ENCODE assay signal across 8 mouse cellular contexts in genomic region chr19:53528752-53529454, GRCm38 (mm10). TPM values are rescaled to one million over a fixed set of nuclear protein-coding genes. Genes with fewer than 3 reads are reported as not detected.
DNase-seq lines count a peak whose midpoint lies in the region; ATAC-seq and TF ChIP-seq lines count a peak whose summit lies in the region.

TSS of gene Dusp5 (plus strand) at chr19:53529109.

- H3K9me3 ChIP-seq in G1E (replicated peaks), result peaks cover 39% of the 10 kb centered on the region
- no peaks in the 10 kb centered on the region for H3K9me3 ChIP-seq in forebrain, postnatal 0 days (ENCODE audit: low read length)
- H3K9me3 ChIP-seq in lung, embryonic 15.5 days, result no peaks in the 10 kb centered on the region

- no peaks in the 10 kb centered on the region for H3K4me1 ChIP-seq in G1E (ENCODE audit: insufficient read depth, low read depth, low read length)
- no peaks in the 10 kb centered on the region for H3K4me1 ChIP-seq in forebrain, postnatal 0 days (ENCODE audit: insufficient read depth)
- H3K4me1 ChIP-seq in lung, embryonic 15.5 days, result peaks cover 9% of the 10 kb centered on the region

- DNase-seq in G1E (ENCODE audit: low spot score), result no peak
- DNase-seq in cerebellum, adult 18-20 months, result peak; percentile 98 to 99
- DNase-seq in forebrain, postnatal 0 days, result peak; percentile 96
- DNase-seq in heart, postnatal 4 days, result peak; percentile 100
- peak; percentile 89 to 93 for DNase-seq in layer of hippocampus, adult 8-10 months (ENCODE audit: low spot score in 2 of 2)
- peak; percentile 95 for DNase-seq in ovary, adult 18-20 months (ENCODE audit: low spot score)
- DNase-seq in thymus, postnatal 0 days (ENCODE audit: low spot score), result peak; percentile 99

- no peaks in the 10 kb centered on the region for H3K27me3 ChIP-seq in G1E (ENCODE audit: insufficient read depth, low read length)
- H3K27me3 ChIP-seq in forebrain, postnatal 0 days (ENCODE audit: insufficient read depth, low read length), result peaks cover 18% of the 10 kb centered on the region
- H3K27me3 ChIP-seq in lung, embryonic 15.5 days, result peaks cover 12% of the 10 kb centered on the region; the same call in 1 of the 2 replicates

- no peak within 1 kb of the TSS; the same call in 1 of the 2 replicates for H3K27ac ChIP-seq in forebrain, postnatal 0 days (ENCODE audit: low read depth, low read length)
- 0 out of 2 replicates have a peak within 1 kb of the TSS, but pooled peaks have one; percentile 18 for H3K27ac ChIP-seq in lung, embryonic 15.5 days

- no peaks in the 10 kb centered on the region for H3K36me3 ChIP-seq in G1E (replicated peaks)
- H3K36me3 ChIP-seq in forebrain, postnatal 0 days (ENCODE audit: insufficient read depth), result no peaks in the 10 kb centered on the region
- no peaks in the 10 kb centered on the region for H3K36me3 ChIP-seq in lung, embryonic 15.5 days

- H3K9ac ChIP-seq in forebrain, postnatal 0 days, result peak within 1 kb of the TSS; percentile 55
- peak within 1 kb of the TSS; percentile 63 for H3K9ac ChIP-seq in lung, embryonic 15.5 days

- no peak for ATAC-seq in G1E (ENCODE audit: extremely low read depth, insufficient number of reproducible peaks, low FRiP score, poor library complexity, severe bottlenecking)
- ATAC-seq in forebrain, postnatal 0 days, result peak; percentile 98
- ATAC-seq in lung, embryonic 15.5 days (ENCODE audit: borderline replicate concordance, extremely low read depth, low FRiP score, low TSS enrichment), result peak; percentile 95

- H3K4me3 ChIP-seq in G1E (ENCODE audit: low read depth, low read length), result peak within 1 kb of the TSS; percentile 33; the same call in 1 of the 2 replicates
- peak within 1 kb of the TSS; percentile 58 for H3K4me3 ChIP-seq in forebrain, postnatal 0 days (ENCODE audit: low read depth, low read length)
- H3K4me3 ChIP-seq in lung, embryonic 15.5 days, result peak within 1 kb of the TSS; percentile 77

- H3K4me2 ChIP-seq in forebrain, postnatal 0 days (ENCODE audit: low read depth), result peak within 1 kb of the TSS; percentile 79
- peak within 1 kb of the TSS; percentile 97 for H3K4me2 ChIP-seq in lung, embryonic 15.5 days

- no peak for TF ChIP-seq CTCF in G1E (IDR thresholded peaks at IDR 0.05; ENCODE audit: low read depth, low read length)
- peak; percentile 25; the same call in 1 of the 2 replicates for TF ChIP-seq CTCF in forebrain, postnatal 0 days (IDR thresholded peaks at IDR 0.05; ENCODE audit: low read depth)

- 3% methylated on average over 84 of the region's 84 CpGs for WGBS in forebrain, postnatal 0 days
- WGBS in lung, embryonic 15.5 days, result under 1% methylated on average over 67 of the region's 84 CpGs

RNA-seq across cellular contexts. Expression of gene Dusp5, which starts in this region (rescaled TPM):
- total RNA-seq in G1E (2014; fragmentation: Nextera tagmentation) (not detected in 2 replicates), G1E (2017) (0.05 TPM in 1 of 2 replicates, not detected in the other)
- 0.03 TPM in 1 of 2 replicates, not detected in the other for polyA plus RNA-seq in G1E (2012)
- total RNA-seq in forebrain, postnatal 0 days (2014; rRNA removed), result 7.5 and 7.6 TPM in 2 replicates
- 3.9 and 5.0 TPM in 2 replicates for polyA plus RNA-seq in forebrain, postnatal 0 days (2015; fragmentation: Nextera tagmentation; extraction: Ambion mirVana)
- total RNA-seq in heart, postnatal 4 days (2021), result 10 to 100 TPM; 18.7 to 20.7 TPM
- total RNA-seq in layer of hippocampus, adult 8-10 months (2022), result 10 to 100 TPM; 22.1 to 32.6 (median 23.6) TPM
- 6.7 and 7.8 TPM in 2 replicates for polyA plus RNA-seq in lung, embryonic 15.5 days (2015; fragmentation: Nextera tagmentation; extraction: Ambion mirVana)
- 33.2 and 34.4 TPM in 2 replicates for polyA plus RNA-seq in thymus, postnatal 0 days (2015; fragmentation: Nextera tagmentation; extraction: Ambion mirVana)
